Mouse (Mus musculus) monocyte, adult 59 days (primary cell): ENCODE results near the gene Olfr780. TPM values are rescaled to one million over a fixed set of nuclear protein-coding genes. Genes with fewer than 3 reads are reported as not detected.

Experiments used
- total RNA-seq, 2 experiments: library from RNA; stranded (reverse); gene quantifications; one replicate each; pipeline ENCODE4 v1.2.4; 2023

The Olfr780 gene
- total RNA-seq, result not detected

DNA sequence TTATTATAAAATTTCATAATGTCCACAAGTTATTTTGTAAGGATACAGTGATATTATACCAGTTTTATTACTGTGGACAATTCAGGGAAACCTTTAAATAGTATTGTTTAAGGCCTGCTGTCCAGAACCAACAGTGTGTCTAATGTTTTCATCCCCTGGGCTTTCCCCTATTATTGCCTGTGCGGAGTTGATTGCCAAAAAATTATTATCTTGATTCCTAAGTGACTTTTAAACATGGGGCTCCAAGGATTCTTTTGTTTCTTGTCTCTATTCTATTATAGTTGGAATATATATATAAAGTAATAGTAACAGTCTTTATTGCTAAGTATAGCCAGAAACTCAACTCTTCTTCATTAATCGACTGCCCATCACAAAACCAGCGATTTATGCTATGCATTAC, at the start of gene Olfr780:
TSS of gene Olfr780 (plus strand) at position 301 of the 400 bp plus-strand sequence.

DNA sequence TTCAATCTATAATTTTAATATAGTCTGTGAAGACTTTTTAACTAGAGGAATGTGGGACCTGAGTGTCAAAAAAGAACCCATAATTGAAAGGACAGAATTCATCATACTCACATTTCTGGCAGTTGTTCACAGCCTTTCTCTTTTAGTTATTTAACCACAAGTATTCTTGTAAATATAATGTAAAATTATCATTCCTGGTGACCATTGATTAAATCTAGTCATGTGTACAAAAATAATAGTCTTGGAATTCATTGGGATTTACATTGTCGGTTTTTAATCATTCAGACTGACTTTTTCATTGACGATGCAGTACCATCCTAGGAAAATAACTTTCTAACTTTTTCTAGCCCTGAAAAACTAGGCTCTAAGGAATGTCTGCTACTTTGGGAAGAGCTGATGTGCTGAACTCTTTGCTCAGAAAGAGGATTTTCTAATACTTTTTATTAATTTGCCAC, 46.8 kb upstream of the Olfr780 start, which contains the start of gene Olfr777:
TSS of gene Olfr777 (minus strand) at position 405 of the 455 bp plus-strand sequence.

DNA sequence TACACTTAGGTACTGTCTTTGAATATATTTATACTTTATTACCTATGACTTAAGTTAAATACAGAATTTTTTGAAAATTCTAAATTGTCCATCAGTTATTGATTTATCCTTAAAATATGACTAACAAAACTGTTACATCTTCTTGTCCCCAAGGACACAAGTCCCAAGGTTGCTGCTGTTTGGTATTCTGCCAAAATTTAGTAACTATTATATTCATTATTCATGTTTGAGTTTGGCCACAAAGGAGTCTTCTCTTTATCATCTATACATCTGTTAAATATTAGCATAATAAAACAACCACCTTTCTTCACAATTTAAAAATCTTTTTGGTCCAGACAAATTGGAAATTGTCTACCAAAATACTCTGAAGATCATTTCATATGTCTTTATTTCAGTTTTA, 10.6 kb downstream of the Olfr780 start, which contains the start of gene Olfr781:
TSS of gene Olfr781 (plus strand) at position 301 of the 400 bp plus-strand sequence.

DNA sequence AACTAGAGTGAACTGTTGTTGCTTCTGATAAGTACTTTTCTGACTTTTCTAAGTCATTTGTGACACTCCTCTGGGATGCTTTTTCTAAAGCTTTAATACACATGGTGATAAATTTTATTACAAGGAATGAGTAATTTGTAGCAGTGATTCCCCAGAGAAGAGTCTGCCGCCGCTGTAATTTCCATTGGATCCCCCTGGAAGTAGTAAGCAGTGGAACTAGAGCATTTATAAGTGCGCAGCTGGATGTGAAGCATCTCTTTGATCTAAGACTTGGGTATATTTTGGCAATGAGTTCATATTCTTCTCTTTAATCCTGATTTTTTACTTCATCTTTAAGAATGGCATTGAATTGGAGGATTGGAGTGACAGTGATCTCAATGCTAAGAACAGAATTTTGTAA, 30.6 kb downstream of the Olfr780 start, which contains the start of gene Olfr782:
TSS of gene Olfr782 (plus strand) at position 301 of the 400 bp plus-strand sequence.

Other genes with a start within 250 kb of the Olfr780 start
- gene Olfr766-ps1, start 249.1 kb upstream of the Olfr780 start, total RNA-seq, result not detected
- gene Olfr767, start 235.2 kb upstream of the Olfr780 start, total RNA-seq, result not detected
- not detected for gene Olfr768, start 218.7 kb upstream of the Olfr780 start, total RNA-seq
- not detected for gene Olfr769, start 200.3 kb upstream of the Olfr780 start, total RNA-seq
- not detected for gene Olfr770, start 179.1 kb upstream of the Olfr780 start, total RNA-seq
- gene Olfr771, start 153.4 kb upstream of the Olfr780 start, total RNA-seq, result not detected
- not detected for gene Olfr772, start 140.2 kb upstream of the Olfr780 start, total RNA-seq
- gene Olfr773, start 130.7 kb upstream of the Olfr780 start, total RNA-seq, result not detected
- not detected for gene Olfr774, start 81.9 kb upstream of the Olfr780 start, total RNA-seq
- gene Olfr775, start 69.7 kb upstream of the Olfr780 start, total RNA-seq, result not detected
- not detected for gene Olfr776, start 59.0 kb upstream of the Olfr780 start, total RNA-seq
- not detected for gene Olfr777, start 46.6 kb upstream of the Olfr780 start, total RNA-seq
- gene Olfr781, start 10.7 kb downstream of the Olfr780 start, total RNA-seq, result not detected
- not detected for gene Olfr782, start 30.7 kb downstream of the Olfr780 start, total RNA-seq
- gene Olfr784, start 66.0 kb downstream of the Olfr780 start, total RNA-seq, result not detected
- not detected for gene Olfr785, start 87.3 kb downstream of the Olfr780 start, total RNA-seq
- gene Olfr786, start 109.2 kb downstream of the Olfr780 start, total RNA-seq, result not detected
- gene Olfr787, start 143.7 kb downstream of the Olfr780 start, total RNA-seq, result not detected
- not detected for gene Olfr788, start 152.9 kb downstream of the Olfr780 start, total RNA-seq
- gene Olfr789, start 166.6 kb downstream of the Olfr780 start, total RNA-seq, result not detected
- not detected for gene Olfr790, start 180.4 kb downstream of the Olfr780 start, total RNA-seq
- not detected for gene Olfr791, start 203.7 kb downstream of the Olfr780 start, total RNA-seq
- not detected for gene Olfr792, start 221.0 kb downstream of the Olfr780 start, total RNA-seq
- not detected for gene Olfr794, start 249.5 kb downstream of the Olfr780 start, total RNA-seq